8 mouse cellular contexts compared by ENCODE assay signal in genomic region chr5:66675189-66675890, GRCm38 (mm10). TPM values are rescaled to one million over a fixed set of nuclear protein-coding genes. Genes with fewer than 3 reads are reported as not detected.
DNase-seq lines count a peak whose midpoint lies in the region; ATAC-seq and TF ChIP-seq lines count a peak whose summit lies in the region.

No protein-coding gene starts in this region.

- no peaks in the 10 kb centered on the region for H3K9me3 ChIP-seq in embryonic facial prominence, embryonic 10.5 days
- no peaks in the 10 kb centered on the region for H3K9me3 ChIP-seq in intestine, postnatal 0 days (ENCODE audit: control insufficient read depth)
- H3K9me3 ChIP-seq in midbrain, embryonic 13.5 days, result no peaks in the 10 kb centered on the region

- H3K27me3 ChIP-seq in embryonic facial prominence, embryonic 10.5 days (replicated peaks; ENCODE audit: low read depth, poor library complexity, severe bottlenecking), result peaks cover 55% of the 10 kb centered on the region
- H3K27me3 ChIP-seq in intestine, postnatal 0 days (replicated peaks; ENCODE audit: control insufficient read depth, insufficient read depth, low read length), result peaks cover 41% of the 10 kb centered on the region
- no peaks in the 10 kb centered on the region for H3K27me3 ChIP-seq in midbrain, embryonic 13.5 days

- H3K27ac ChIP-seq in embryonic facial prominence, embryonic 10.5 days (replicated peaks), result 0 out of 2 replicates have a peak overlapping the region, but pooled peaks have one; percentile 81
- no peak overlapping the region for H3K27ac ChIP-seq in intestine, postnatal 0 days (ENCODE audit: low read depth, low read length)
- peak overlapping the region; percentile 89 for H3K27ac ChIP-seq in midbrain, embryonic 13.5 days

- peak overlapping the region; percentile 76 for H3K4me3 ChIP-seq in embryonic facial prominence, embryonic 10.5 days
- H3K4me3 ChIP-seq in intestine, postnatal 0 days (ENCODE audit: low read depth, low read length), result peak overlapping the region; percentile 43
- peak overlapping the region; percentile 91 for H3K4me3 ChIP-seq in midbrain, embryonic 13.5 days (replicated peaks)

- H3K9ac ChIP-seq in intestine, postnatal 0 days (ENCODE audit: low read depth, low read length), result no peak overlapping the region
- H3K9ac ChIP-seq in midbrain, embryonic 13.5 days (replicated peaks), result peak overlapping the region; percentile 88

- WGBS in embryonic facial prominence, embryonic 10.5 days, result 1% methylated on average over 18 of the region's 18 CpGs
- 2% methylated on average over 18 of the region's 18 CpGs for WGBS in intestine, postnatal 0 days
- WGBS in midbrain, embryonic 13.5 days, result under 1% methylated on average over 18 of the region's 18 CpGs

- no peak for ATAC-seq in intestine, postnatal 0 days
- ATAC-seq in midbrain, embryonic 13.5 days, result peak; percentile 46
- no peak for ATAC-seq in CD4-positive, CD25-positive, alpha-beta regulatory T cell, adult 4 months

- peaks cover 29% of the 10 kb centered on the region for H3K4me1 ChIP-seq in embryonic facial prominence, embryonic 10.5 days
- H3K4me1 ChIP-seq in intestine, postnatal 0 days (replicated peaks; ENCODE audit: control insufficient read depth, insufficient read depth, low read length), result no peaks in the 10 kb centered on the region
- H3K4me1 ChIP-seq in midbrain, embryonic 13.5 days (replicated peaks), result peaks cover 39% of the 10 kb centered on the region

- peak overlapping the region; percentile 68 for H3K4me2 ChIP-seq in intestine, postnatal 0 days (replicated peaks; ENCODE audit: low read depth)
- peak overlapping the region; percentile 88 for H3K4me2 ChIP-seq in midbrain, embryonic 13.5 days (replicated peaks)

- H3K36me3 ChIP-seq in embryonic facial prominence, embryonic 10.5 days (replicated peaks), result no peaks in the 10 kb centered on the region; the same call in 1 of the 2 replicates
- no peaks in the 10 kb centered on the region for H3K36me3 ChIP-seq in intestine, postnatal 0 days (ENCODE audit: control insufficient read depth, insufficient read depth)
- H3K36me3 ChIP-seq in midbrain, embryonic 13.5 days, result peaks cover 10% of the 10 kb centered on the region

- TF ChIP-seq CTCF in intestine, postnatal 0 days (IDR thresholded peaks at IDR 0.05; ENCODE audit: low read depth), result no peak

- DNase-seq in layer of hippocampus, adult 11-12 months (ENCODE audit: low spot score), result peak; percentile 60
- DNase-seq in layer of hippocampus, adult 9-10 months (ENCODE audit: low spot score), result no peak
- peak; percentile 28 for DNase-seq in embryonic facial prominence, embryonic 10.5 days (ENCODE audit: low spot score)
- no peak for DNase-seq in urinary bladder, adult 2 months (ENCODE audit: low spot score)
- no peak for DNase-seq in gastrocnemius, postnatal 25 days

RNA-seq across cellular contexts. Expression of gene Uchl1, which starts 0.6 kb away (rescaled TPM):
- polyA plus RNA-seq in embryonic facial prominence, embryonic 10.5 days (2016; fragmentation: Nextera tagmentation; extraction: Ambion mirVana), result 128 and 137 TPM in 2 replicates
- 70.3 and 73.4 TPM in 2 replicates for polyA plus RNA-seq in intestine, postnatal 0 days (2015; fragmentation: Nextera tagmentation; extraction: Ambion mirVana)
- 1,181 and 1,187 TPM in 2 replicates for polyA plus RNA-seq in midbrain, embryonic 13.5 days (2015; fragmentation: Nextera tagmentation; extraction: Ambion mirVana)
- polyA plus RNA-seq in CD4-positive, CD25-positive, alpha-beta regulatory T cell, adult 4 months (2017; shearing (Covaris generic)), result not detected
- 466 and 720 TPM in 2 replicates for polyA plus RNA-seq in urinary bladder, adult 2 months (2012; rRNA removed)
- 1 to 10 TPM; 4.2 to 6.2 TPM for total RNA-seq in gastrocnemius, postnatal 25 days (2021)

RNA-seq across cellular contexts. Expression of gene Apbb2, which starts 56.8 kb away (rescaled TPM):
- polyA plus RNA-seq in embryonic facial prominence, embryonic 10.5 days (2016; fragmentation: Nextera tagmentation; extraction: Ambion mirVana), result 30.7 and 36.8 TPM in 2 replicates
- polyA plus RNA-seq in intestine, postnatal 0 days (2015; fragmentation: Nextera tagmentation; extraction: Ambion mirVana), result 18.7 and 21.7 TPM in 2 replicates
- 93.4 and 94.6 TPM in 2 replicates for polyA plus RNA-seq in midbrain, embryonic 13.5 days (2015; fragmentation: Nextera tagmentation; extraction: Ambion mirVana)
- polyA plus RNA-seq in CD4-positive, CD25-positive, alpha-beta regulatory T cell, adult 4 months (2017; shearing (Covaris generic)), result 1 to 10 TPM in 1 of 2 experiments, under 1 TPM in 1; 0.93 to 6.7 TPM
- 12.3 and 21.0 TPM in 2 replicates for polyA plus RNA-seq in urinary bladder, adult 2 months (2012; rRNA removed)
- total RNA-seq in gastrocnemius, postnatal 25 days (2021), result 10 to 100 TPM; 32.8 to 39.8 TPM

Comparison
In these comparisons a context has a peak if more than half of its experiments do, and no peak if none do; other contexts are left out.
1. DNase-seq: peak in layer of hippocampus, adult 11-12 months (single experiment) and embryonic facial prominence, embryonic 10.5 days (single experiment); none in layer of hippocampus, adult 9-10 months (single experiment), urinary bladder, adult 2 months (single experiment) and gastrocnemius, postnatal 25 days (single experiment).
2. RNA of gene Uchl1, which starts 0.6 kb away (polyA plus RNA-seq): 1,181 to 1,187 TPM in midbrain, embryonic 13.5 days, 466 to 720 TPM in urinary bladder, adult 2 months, 128 to 137 TPM in embryonic facial prominence, embryonic 10.5 days and 70.3 to 73.4 TPM in intestine, postnatal 0 days; not detected in CD4-positive, CD25-positive, alpha-beta regulatory T cell, adult 4 months; every median in the first group is over 10 times any median in the second.
3. Peak in every context shown above with its lines, with median percentiles within 50 percentile points of each other: H3K4me3 ChIP-seq.